Mouse (Mus musculus) embryonic facial prominence, embryonic 10.5 days (tissue): ENCODE measurements at regions not wholly inside any gene's neighbourhood (a gene's known extent, or its start where the extent isn't known, plus 50 kb on each side); places are given as distances from the start of the nearest gene placed in this dataset.

ENCODE experiments used
- DNase-seq: peaks from one replicate; pipeline ENCODE4 v3.0.0-alpha.2; 2017; ENCODE audit warnings: low spot score
- H3K27ac ChIP-seq: fragments of 300-500 bp; sonication (generic); replicated peaks from 2 replicates; pipeline ENCODE4 v1.5.1; 2016; ENCODE audit warnings: mild to moderate bottlenecking
- H3K27me3 ChIP-seq: fragments of 300-500 bp; sonication (generic); replicated peaks from 2 replicates; pipeline ENCODE4 v1.6.1; 2016; ENCODE audit warnings: low read depth, mild to moderate bottlenecking; ENCODE audit not compliant: poor library complexity, severe bottlenecking
- H3K36me3 ChIP-seq: fragments of 300-500 bp; sonication (generic); replicated peaks from 2 replicates; pipeline ENCODE4 v1.6.1; 2016; ENCODE audit warnings: mild to moderate bottlenecking, moderate library complexity
- H3K4me1 ChIP-seq: fragments of 300-500 bp; sonication (generic); 2 replicates; pipeline ENCODE4 v1.6.1; 2016
- H3K4me3 ChIP-seq: fragments of 300-500 bp; sonication (generic); 2 replicates; pipeline ENCODE4 v1.5.1; 2016; ENCODE audit warnings: mild to moderate bottlenecking, moderate library complexity
- H3K9me3 ChIP-seq: fragments of 300-500 bp; sonication (generic); 2 replicates; pipeline ENCODE4 v1.6.1; 2016; ENCODE audit warnings: mild to moderate bottlenecking
- WGBS: fragments of 180-500 bp; shearing (Covaris S2); methylation state at CpG from one replicate; pipeline ENCODE4 v1.1.7; 2016; 5-methylcytosine and 5-hydroxymethylcytosine counted together

DNA sequence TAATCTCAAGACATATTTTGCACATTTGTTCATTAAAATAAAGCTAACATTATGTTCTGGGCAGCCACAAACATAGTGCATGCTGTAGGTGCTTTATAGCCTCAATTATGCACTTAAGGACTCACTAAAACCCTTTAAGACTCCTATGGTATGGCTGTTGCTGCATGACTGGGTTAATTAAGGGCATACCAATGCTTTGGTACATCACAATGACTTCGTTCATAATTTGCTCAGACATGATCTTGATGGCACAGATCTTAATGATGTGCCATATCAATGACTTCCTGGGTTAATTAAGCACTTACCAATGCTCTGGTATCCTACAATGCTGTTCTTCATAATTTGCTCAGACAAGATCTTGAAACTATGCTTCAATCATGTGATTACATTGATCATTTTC is 415.5 kb upstream of the 4933412E24Rik start:
- DNase-seq: no peak
- Histone ChIP-seq H3K4me3 (no peak overlapping the region), H3K4me1 (no peaks in the 10 kb centered on the region), H3K27ac (no peak overlapping the region), H3K27me3 (no peaks in the 10 kb centered on the region), H3K9me3 (no peaks in the 10 kb centered on the region), H3K36me3 (no peaks in the 10 kb centered on the region)
- WGBS: 82% methylated on average over 1 of the region's 1 CpGs

DNA sequence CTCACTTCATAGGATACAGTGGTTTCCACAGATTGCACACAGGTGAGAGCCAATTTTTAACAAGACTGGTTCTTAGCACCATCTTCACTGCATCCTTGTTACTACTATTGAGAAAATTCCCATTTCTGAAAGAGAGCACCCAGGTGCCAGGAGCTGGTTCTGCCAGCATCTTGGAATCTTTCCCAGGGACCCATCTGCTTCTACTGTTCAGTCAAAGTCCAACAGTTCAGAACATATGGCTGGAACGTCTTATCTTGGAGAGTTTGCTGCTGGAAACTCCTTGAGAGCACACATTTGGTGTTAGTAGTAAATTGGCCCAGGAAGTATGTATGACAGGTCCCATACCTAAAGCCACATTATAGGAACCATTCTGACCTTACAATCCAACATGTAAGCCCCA is 402.7 kb upstream of the 4933412E24Rik start:
- H3K27ac ChIP-seq: no peak overlapping the region
- H3K36me3 ChIP-seq: no peaks in the 10 kb centered on the region
- no peak for DNase-seq
- no peaks in the 10 kb centered on the region for H3K27me3 ChIP-seq
- no peaks in the 10 kb centered on the region for H3K9me3 ChIP-seq
- no peaks in the 10 kb centered on the region for H3K4me1 ChIP-seq
- H3K4me3 ChIP-seq: no peak overlapping the region
- WGBS: 81% methylated on average over 1 of the region's 1 CpGs

DNA sequence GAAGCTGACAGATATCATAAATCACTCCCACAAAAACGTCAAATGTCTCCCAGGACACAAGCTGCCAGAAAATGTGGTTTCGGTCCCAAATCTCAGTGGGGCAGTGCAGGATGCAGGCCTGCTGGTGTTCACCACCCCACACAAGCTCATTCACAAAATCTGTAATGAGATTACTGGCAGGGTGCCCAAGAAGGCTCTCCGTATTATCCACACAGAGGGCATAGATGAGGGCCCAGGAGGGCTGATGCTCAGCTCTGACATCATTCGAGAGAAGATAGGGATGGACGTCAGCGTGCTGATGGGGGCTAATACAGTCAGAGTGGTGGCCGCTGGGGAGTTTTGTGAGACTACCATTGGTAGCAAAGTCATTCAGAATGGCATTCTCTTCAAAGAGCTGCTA is 375.9 kb upstream of the 4933412E24Rik start:
- no peaks in the 10 kb centered on the region for H3K4me1 ChIP-seq
- no peaks in the 10 kb centered on the region for H3K27me3 ChIP-seq
- no peaks in the 10 kb centered on the region for H3K9me3 ChIP-seq
- no peak overlapping the region for H3K27ac ChIP-seq
- no peak overlapping the region for H3K4me3 ChIP-seq
- no peak for DNase-seq
- no peaks in the 10 kb centered on the region for H3K36me3 ChIP-seq
- WGBS: 90% methylated on average over 7 of the region's 7 CpGs

DNA sequence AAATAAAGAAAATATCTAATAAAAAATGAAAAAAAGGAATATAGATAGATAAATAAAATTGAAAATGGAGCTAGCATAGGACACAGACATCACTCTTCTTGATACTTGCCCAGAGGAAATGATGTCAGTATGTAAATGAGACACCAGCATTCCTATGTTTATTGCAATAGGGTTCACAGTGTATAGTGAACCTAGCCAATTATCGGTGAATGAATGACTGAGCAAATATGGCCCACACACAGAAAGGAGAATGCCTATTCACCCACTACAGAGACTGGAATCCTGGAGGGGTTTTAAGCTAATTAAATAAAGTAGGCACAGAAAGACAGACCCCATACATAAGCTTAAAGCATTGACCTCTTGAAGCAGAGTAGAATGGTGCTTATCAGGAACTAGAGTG is 373.9 kb upstream of the 4933412E24Rik start:
- DNase-seq: no peak

DNA sequence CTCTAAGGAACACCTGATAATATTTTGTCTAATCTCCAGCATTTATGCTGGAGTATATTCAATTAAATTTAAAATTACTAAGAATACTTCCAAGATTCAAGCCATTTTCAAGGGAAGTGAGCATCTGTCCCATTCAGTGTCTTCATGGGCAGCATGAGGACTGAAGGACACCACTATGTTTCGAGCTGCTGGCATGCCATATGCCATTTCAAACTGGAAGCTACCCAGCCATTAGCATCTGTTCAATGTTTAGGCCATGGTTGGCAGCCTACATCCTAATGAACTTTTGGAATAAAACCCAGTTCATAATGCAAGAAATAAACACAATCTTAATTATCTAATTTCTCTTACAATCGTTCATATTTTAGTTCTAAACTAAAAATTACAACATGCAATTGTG is 371.5 kb upstream of the 4933412E24Rik start:
- no peak overlapping the region for H3K4me3 ChIP-seq
- no peak overlapping the region for H3K27ac ChIP-seq
- H3K27me3 ChIP-seq: no peaks in the 10 kb centered on the region
- 85% methylated on average over 2 of the region's 2 CpGs for WGBS
- no peaks in the 10 kb centered on the region for H3K9me3 ChIP-seq
- DNase-seq: no peak
- no peaks in the 10 kb centered on the region for H3K4me1 ChIP-seq
- H3K36me3 ChIP-seq: no peaks in the 10 kb centered on the region

More for the DNA sequence above, 373.9 kb upstream of the 4933412E24Rik start:
- no peaks in the 10 kb centered on the region for H3K27me3 ChIP-seq
- no peak overlapping the region for H3K4me3 ChIP-seq
- H3K4me1 ChIP-seq: no peaks in the 10 kb centered on the region
- no peaks in the 10 kb centered on the region for H3K36me3 ChIP-seq
- H3K9me3 ChIP-seq: no peaks in the 10 kb centered on the region
- no peak overlapping the region for H3K27ac ChIP-seq
- 77% methylated on average over 1 of the region's 1 CpGs for WGBS
